Mouse (Mus musculus) embryonic facial prominence, embryonic 15.5 days (tissue): ENCODE data around the gene Cd47. TPM values are rescaled to one million over a fixed set of nuclear protein-coding genes. Genes with fewer than 3 reads are reported as not detected.
A peak's percentile ranks its signal among the peaks of the same experiment; 100 is the strongest.

ENCODE experiments used
- ATAC-seq: fragments of 200-750 bp; cut with Nextera tagmentation; 2 replicates; pipeline ENCODE4 v1.8.0; 2017; ENCODE audit warnings: low read depth, moderate TSS enrichment; ENCODE audit not compliant: insufficient number of reproducible peaks, low FRiP score, low TSS enrichment
- H3K27ac ChIP-seq: fragments of 300-500 bp; sonication (generic); replicated peaks from 2 replicates; pipeline ENCODE4 v1.5.1; 2015; ENCODE audit warnings: mild to moderate bottlenecking, inconsistent platforms
- H3K27me3 ChIP-seq: fragments of 300-500 bp; sonication (generic); 2 replicates; pipeline ENCODE4 v1.6.1; 2015; ENCODE audit warnings: inconsistent platforms
- H3K36me3 ChIP-seq: fragments of 300-500 bp; sonication (generic); 2 replicates; pipeline ENCODE4 v1.6.1; 2015; ENCODE audit warnings: mild to moderate bottlenecking, inconsistent platforms
- H3K4me1 ChIP-seq: fragments of 300-500 bp; sonication (generic); 2 replicates; pipeline ENCODE4 v1.6.1; 2015; ENCODE audit warnings: inconsistent platforms
- H3K4me2 ChIP-seq: fragments of 300-500 bp; sonication (generic); replicated peaks from 2 replicates; pipeline ENCODE4 v1.6.1; 2015; ENCODE audit warnings: mild to moderate bottlenecking, inconsistent platforms
- H3K4me3 ChIP-seq: fragments of 300-500 bp; sonication (generic); replicated peaks from 2 replicates; pipeline ENCODE4 v1.5.1; 2015; ENCODE audit warnings: mild to moderate bottlenecking, inconsistent platforms
- H3K9ac ChIP-seq: fragments of 300-500 bp; sonication (generic); 2 replicates; pipeline ENCODE4 v1.6.1; 2015; ENCODE audit warnings: inconsistent platforms
- H3K9me3 ChIP-seq: fragments of 300-500 bp; sonication (generic); replicated peaks from 2 replicates; pipeline ENCODE4 v1.6.1; 2016; ENCODE audit warnings: inconsistent platforms
- WGBS: fragments of 180-500 bp; shearing (Covaris S2); methylation state at CpG from one replicate; pipeline ENCODE4 v1.1.7; 2015; 5-methylcytosine and 5-hydroxymethylcytosine counted together
- polyA plus RNA-seq: library from polyadenylated mRNA; unstranded; fragments of >200 nt; fragmentation: Nextera tagmentation; extraction: Ambion mirVana; gene quantifications from 2 replicates; pipeline ENCODE4 v1.2.1, GENCODE M21; 2015

Cd47 gene
- polyA plus RNA-seq, 1 experiment from 2014 or later = 109 TPM

- Histone ChIP-seq H3K4me2 (no peak overlapping the region), H3K27ac (no peak overlapping the region), H3K27me3 (no peaks in the 10 kb centered on the region), H3K36me3 (no peaks in the 10 kb centered on the region), H3K9me3 (no peaks in the 10 kb centered on the region), H3K4me3 (no peak overlapping the region), H3K9ac (no peak overlapping the region), H3K4me1 (no peaks in the 10 kb centered on the region)
- 73% methylated on average over 6 of the region's 6 CpGs for WGBS
- no peak for ATAC-seq
Measured at GRCm38 (mm10) chr16:49838923-49839322, 38.6 kb downstream of the Cd47 start.

DNA sequence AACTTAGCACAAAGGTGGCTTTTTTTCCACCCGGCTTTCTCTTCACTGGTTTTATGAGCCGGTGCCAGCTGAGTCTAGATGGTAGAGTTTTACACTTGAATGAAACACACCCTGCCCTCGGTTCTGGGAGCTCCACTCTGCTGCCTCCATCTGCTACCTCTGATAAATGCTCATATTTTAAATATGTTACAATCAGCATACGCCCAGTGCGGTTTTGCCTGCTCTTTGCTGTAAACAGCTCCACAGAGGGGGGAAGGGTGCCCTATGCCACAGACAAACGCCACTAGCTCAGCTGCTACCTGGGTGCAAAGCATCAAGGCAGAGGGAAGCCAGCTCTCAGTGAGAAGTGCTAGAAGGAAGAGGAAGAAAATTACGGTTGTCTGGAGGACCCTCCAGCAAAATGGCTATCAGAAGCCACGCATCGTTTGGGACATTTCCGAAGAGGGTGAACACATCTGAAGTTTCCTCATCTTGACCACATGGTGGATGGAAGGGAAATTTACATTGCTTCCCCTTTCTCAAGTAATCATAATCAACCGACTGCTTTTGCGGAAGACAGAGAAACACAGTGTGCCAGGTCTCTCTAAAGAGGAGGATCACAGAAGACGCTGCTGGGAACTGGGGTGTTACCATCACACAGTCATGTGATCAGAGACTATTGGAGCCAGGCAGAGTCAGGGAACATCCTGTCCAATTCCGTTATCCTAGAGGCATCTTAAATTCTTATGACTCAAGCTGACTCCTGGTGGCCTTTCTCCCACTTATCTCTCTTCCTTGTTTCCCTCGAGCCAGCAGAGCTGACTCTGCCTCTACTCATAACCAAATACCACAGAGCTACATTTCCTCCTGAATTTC lies 39.6 kb downstream of the Cd47 start:
- Histone ChIP-seq H3K9me3 (no peaks in the 10 kb centered on the region), H3K27me3 (no peaks in the 10 kb centered on the region), H3K4me1 (no peaks in the 10 kb centered on the region), H3K36me3 (no peaks in the 10 kb centered on the region), H3K4me2 (no peak overlapping the region), H3K9ac (no peak overlapping the region), H3K27ac (no peak overlapping the region), H3K4me3 (no peak overlapping the region)
- WGBS = 42% methylated on average over 15 of the region's 15 CpGs
- no peak for ATAC-seq

- no peak overlapping the region for H3K4me2 ChIP-seq
- ATAC-seq = no peak
- 55% methylated on average over 1 of the region's 1 CpGs for WGBS
- no peaks in the 10 kb centered on the region for H3K27me3 ChIP-seq
- no peak overlapping the region for H3K9ac ChIP-seq
- H3K4me1 ChIP-seq = no peaks in the 10 kb centered on the region
- H3K36me3 ChIP-seq = no peaks in the 10 kb centered on the region
- no peaks in the 10 kb centered on the region for H3K9me3 ChIP-seq
- H3K4me3 ChIP-seq = no peak overlapping the region
- no peak overlapping the region for H3K27ac ChIP-seq
Measured at GRCm38 (mm10) chr16:49843723-49844122, 43.4 kb downstream of the Cd47 start.

GRCm38 (mm10) chr16:49847224-49848003 lies 47.1 kb downstream of the Cd47 start:
- Histone ChIP-seq H3K27me3 (no peaks in the 10 kb centered on the region), H3K27ac (no peak overlapping the region), H3K4me3 (no peak overlapping the region), H3K9me3 (no peaks in the 10 kb centered on the region), H3K36me3 (no peaks in the 10 kb centered on the region), H3K9ac (no peak overlapping the region), H3K4me1 (no peaks in the 10 kb centered on the region), H3K4me2 (no peak overlapping the region)
- ATAC-seq = no peak
- WGBS = 77% methylated on average over 5 of the region's 5 CpGs

- no peak for ATAC-seq
- Histone ChIP-seq H3K4me2 (no peak overlapping the region), H3K4me3 (no peak overlapping the region), H3K27ac (no peak overlapping the region), H3K36me3 (no peaks in the 10 kb centered on the region), H3K27me3 (no peaks in the 10 kb centered on the region), H3K4me1 (no peaks in the 10 kb centered on the region), H3K9me3 (no peaks in the 10 kb centered on the region), H3K9ac (no peak overlapping the region)
- 84% methylated on average over 1 of the region's 1 CpGs for WGBS
Measured at GRCm38 (mm10) chr16:49848651-49849050, 48.3 kb downstream of the Cd47 start.

GRCm38 (mm10) chr16:49852940-49853339 lies 52.6 kb downstream of the Cd47 start:
- no peak for ATAC-seq
- Histone ChIP-seq H3K4me3 (no peak overlapping the region), H3K4me2 (no peak overlapping the region), H3K9me3 (no peaks in the 10 kb centered on the region), H3K4me1 (peaks cover 10% of the 10 kb centered on the region; the same call in 1 of the 2 replicates), H3K36me3 (no peaks in the 10 kb centered on the region), H3K27ac (no peak overlapping the region), H3K27me3 (no peaks in the 10 kb centered on the region), H3K9ac (no peak overlapping the region)
- WGBS = 89% methylated on average over 3 of the region's 3 CpGs

GRCm38 (mm10) chr16:49853633-49854032 lies 53.3 kb downstream of the Cd47 start:
- Histone ChIP-seq H3K27me3 (no peaks in the 10 kb centered on the region), H3K9ac (no peak overlapping the region), H3K4me3 (no peak overlapping the region), H3K4me1 (peaks cover 17% of the 10 kb centered on the region), H3K27ac (no peak overlapping the region), H3K9me3 (no peaks in the 10 kb centered on the region), H3K4me2 (no peak overlapping the region), H3K36me3 (no peaks in the 10 kb centered on the region)
- 87% methylated on average over 6 of the region's 6 CpGs for WGBS
- ATAC-seq = no peak

DNA sequence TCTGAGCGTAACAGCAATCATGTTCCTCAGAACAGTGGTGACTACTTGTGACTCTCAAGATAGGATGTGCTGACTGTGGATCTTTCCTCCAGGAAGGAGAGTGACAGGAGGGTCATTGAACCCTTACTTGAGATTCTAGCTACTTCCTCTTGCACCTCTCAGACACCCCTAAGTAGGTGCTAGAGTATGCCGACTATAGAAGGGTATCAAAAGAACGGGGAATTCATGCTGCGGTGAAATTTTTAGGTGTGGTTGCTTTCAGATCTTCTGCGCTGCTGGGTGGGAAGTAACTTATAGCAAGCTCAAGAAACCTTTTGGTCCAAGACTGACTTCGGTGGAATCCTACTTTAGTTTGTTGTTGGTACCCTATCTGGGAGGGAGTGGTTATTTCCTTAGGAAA lies 53.9 kb downstream of the Cd47 start:
- H3K4me1 ChIP-seq = peaks cover 20% of the 10 kb centered on the region
- 88% methylated on average over 6 of the region's 6 CpGs for WGBS
- H3K27ac ChIP-seq = no peak overlapping the region
- no peak for ATAC-seq
- H3K9ac ChIP-seq = no peak overlapping the region
- H3K9me3 ChIP-seq = no peaks in the 10 kb centered on the region
- H3K4me3 ChIP-seq = no peak overlapping the region
- H3K4me2 ChIP-seq = no peak overlapping the region
- no peaks in the 10 kb centered on the region for H3K36me3 ChIP-seq
- H3K27me3 ChIP-seq = no peaks in the 10 kb centered on the region

DNA sequence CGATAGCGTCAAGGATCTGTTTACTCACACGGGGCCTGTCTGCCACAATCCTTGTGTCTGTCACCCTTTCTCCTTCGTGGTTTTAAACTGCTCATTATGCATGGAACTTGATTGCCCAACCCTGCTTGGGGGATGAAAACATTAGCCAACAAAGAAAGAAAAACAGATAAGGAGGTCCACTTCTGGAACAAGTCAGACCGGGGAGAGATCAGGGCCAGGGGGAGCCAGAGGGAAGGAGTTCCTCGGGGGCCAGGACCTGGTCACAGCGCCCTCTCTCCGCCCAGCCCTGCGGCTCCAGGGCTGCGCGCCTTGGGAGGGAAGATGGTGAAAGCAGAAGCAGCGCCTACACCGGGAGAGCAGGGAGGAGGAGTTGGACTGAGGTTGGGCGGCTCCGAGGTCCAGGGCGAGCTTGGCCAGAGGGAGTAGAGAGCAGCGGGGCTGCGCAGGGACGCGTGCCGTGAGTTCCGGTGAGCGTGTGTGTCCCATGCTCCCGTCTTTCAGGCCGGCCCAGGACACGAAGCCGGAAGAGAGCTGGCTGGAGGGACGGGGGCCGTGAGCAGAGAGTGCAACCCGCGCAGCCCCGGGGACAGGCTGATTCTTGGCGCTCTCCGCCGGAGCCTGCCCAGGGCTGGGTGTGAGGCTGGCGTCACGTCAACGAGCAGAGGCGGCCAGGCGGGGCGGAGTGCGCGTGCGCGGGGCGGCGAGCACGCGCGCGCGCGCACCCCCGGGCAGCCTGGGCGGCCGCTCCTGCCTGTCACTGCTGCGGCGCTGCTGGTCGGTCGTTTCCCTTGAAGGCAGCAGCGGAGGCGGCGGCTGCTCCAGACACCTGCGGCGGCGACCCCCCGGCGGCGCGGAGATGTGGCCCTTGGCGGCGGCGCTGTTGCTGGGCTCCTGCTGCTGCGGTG lies 54.9 kb downstream of the Cd47 start:
- H3K9me3 ChIP-seq = no peaks in the 10 kb centered on the region
- peak; percentile 97 for ATAC-seq
- under 1% methylated on average over 73 of the region's 74 CpGs for WGBS
- peaks cover 22% of the 10 kb centered on the region for H3K4me1 ChIP-seq
- no peaks in the 10 kb centered on the region for H3K27me3 ChIP-seq
- H3K9ac ChIP-seq = peak overlapping the region; percentile 87
- H3K4me2 ChIP-seq = peak overlapping the region; percentile 71
- peak overlapping the region; percentile 98 for H3K27ac ChIP-seq
- peak overlapping the region; percentile 87 for H3K4me3 ChIP-seq
- H3K36me3 ChIP-seq = 0 out of 2 replicates have a peak, but pooled peaks cover 2% of the 10 kb centered on the region

- H3K4me3 ChIP-seq = peak overlapping the region; percentile 87
- H3K4me1 ChIP-seq = peaks cover 22% of the 10 kb centered on the region
- H3K9me3 ChIP-seq = no peaks in the 10 kb centered on the region
- under 1% methylated on average over 38 of the region's 39 CpGs for WGBS
- peak overlapping the region; percentile 98 for H3K27ac ChIP-seq
- H3K36me3 ChIP-seq = 0 out of 2 replicates have a peak, but pooled peaks cover 2% of the 10 kb centered on the region
- H3K9ac ChIP-seq = peak overlapping the region; percentile 87
- H3K4me2 ChIP-seq = peak overlapping the region; percentile 71
- no peaks in the 10 kb centered on the region for H3K27me3 ChIP-seq
- ATAC-seq = peak; percentile 83
Measured at GRCm38 (mm10) chr16:49855836-49856503, 55.6 kb downstream of the Cd47 start.
